Mouse (Mus musculus): Measurements from ENCODE around the gene Ibsp. TPM values are rescaled to one million over a fixed set of nuclear protein-coding genes. Genes with fewer than 3 reads are reported as not detected.

Gene Ibsp
- not detected in 2 replicates for polyA plus RNA-seq (2014; fragmentation: Nextera tagmentation; extraction: Ambion mirVana)

DNA sequence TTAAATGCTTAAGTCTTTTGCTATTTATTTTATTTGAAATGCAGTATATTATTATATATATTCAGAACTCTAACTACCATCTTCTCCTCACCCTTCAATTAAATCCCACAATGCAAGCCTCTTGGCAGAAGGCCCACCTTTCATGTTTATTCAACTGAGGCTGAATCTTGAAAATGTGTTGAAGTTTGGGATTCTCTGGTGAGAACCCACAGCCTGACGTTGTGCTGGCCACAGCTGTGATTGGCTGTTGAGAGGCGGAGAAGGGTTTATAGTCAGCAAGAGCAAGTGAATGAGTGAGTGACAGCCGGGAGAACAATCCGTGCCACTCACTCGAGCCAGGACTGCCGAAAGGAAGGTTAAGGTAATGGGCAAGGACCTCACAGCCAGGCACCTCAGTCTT lies at the start of gene Ibsp:
Gene Ibsp (plus strand): TSS at position 178 of the 400 bp plus-strand sequence.
- DNase-seq (ENCODE audit: low spot score) (no peak), ATAC-seq (ENCODE audit: insufficient read depth, low FRiP score, low TSS enrichment) (no peak)
- Histone ChIP-seq H3K9me3 (ENCODE audit: control insufficient read depth, low read length) (no peaks in the 10 kb centered on the region), H3K36me3 (ENCODE audit: control insufficient read depth, insufficient read depth, low read length) (no peaks in the 10 kb centered on the region), H3K4me3 (ENCODE audit: low read depth, low read length) (no peak within 1 kb of the TSS), H3K4me1 (ENCODE audit: control insufficient read depth, insufficient read depth, low read length) (no peaks in the 10 kb centered on the region), H3K27me3 (ENCODE audit: control insufficient read depth, insufficient read depth, low read length) (no peaks in the 10 kb centered on the region), H3K27ac (ENCODE audit: low read depth, low read length) (no peak within 1 kb of the TSS), H3K9ac (ENCODE audit: low read length) (no peak within 1 kb of the TSS), H3K4me2 (ENCODE audit: low read depth) (no peak within 1 kb of the TSS)
- 61% methylated on average over 6 of the region's 6 CpGs for WGBS

DNA sequence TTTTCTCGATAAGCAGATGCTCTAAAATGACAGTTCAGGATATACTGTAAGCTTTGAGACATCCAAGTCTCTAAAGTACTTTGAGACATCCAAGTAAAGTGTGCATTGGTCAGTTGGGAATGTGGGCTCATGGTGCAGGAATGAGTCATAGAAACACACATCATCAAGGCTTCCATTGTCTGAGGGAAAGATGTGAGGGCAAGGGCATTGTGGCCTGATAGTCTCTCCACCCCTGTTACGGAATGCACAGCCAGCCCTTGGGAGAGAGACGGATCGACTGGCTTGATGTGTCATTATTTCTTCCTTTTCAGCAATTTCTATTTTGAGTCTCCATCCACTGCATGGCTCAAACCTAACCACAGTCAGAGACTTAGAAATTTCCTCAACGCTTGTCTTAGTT lies 47.2 kb upstream of the Ibsp start:
- ATAC-seq (ENCODE audit: insufficient read depth, low FRiP score, low TSS enrichment) (no peak), DNase-seq (ENCODE audit: low spot score) (no peak)
- H3K27me3 ChIP-seq (ENCODE audit: control insufficient read depth, insufficient read depth, low read length) = no peaks in the 10 kb centered on the region
- H3K9ac ChIP-seq (ENCODE audit: low read length) = no peak overlapping the region
- no peak overlapping the region for H3K4me2 ChIP-seq (ENCODE audit: low read depth)
- no peaks in the 10 kb centered on the region for H3K36me3 ChIP-seq (ENCODE audit: control insufficient read depth, insufficient read depth, low read length)
- no peak overlapping the region for H3K27ac ChIP-seq (ENCODE audit: low read depth, low read length)
- H3K4me1 ChIP-seq (ENCODE audit: control insufficient read depth, insufficient read depth, low read length) = no peaks in the 10 kb centered on the region
- no peak overlapping the region for H3K4me3 ChIP-seq (ENCODE audit: low read depth, low read length)
- H3K9me3 ChIP-seq (ENCODE audit: control insufficient read depth, low read length) = no peaks in the 10 kb centered on the region
- WGBS = 82% methylated on average over 5 of the region's 5 CpGs

DNA sequence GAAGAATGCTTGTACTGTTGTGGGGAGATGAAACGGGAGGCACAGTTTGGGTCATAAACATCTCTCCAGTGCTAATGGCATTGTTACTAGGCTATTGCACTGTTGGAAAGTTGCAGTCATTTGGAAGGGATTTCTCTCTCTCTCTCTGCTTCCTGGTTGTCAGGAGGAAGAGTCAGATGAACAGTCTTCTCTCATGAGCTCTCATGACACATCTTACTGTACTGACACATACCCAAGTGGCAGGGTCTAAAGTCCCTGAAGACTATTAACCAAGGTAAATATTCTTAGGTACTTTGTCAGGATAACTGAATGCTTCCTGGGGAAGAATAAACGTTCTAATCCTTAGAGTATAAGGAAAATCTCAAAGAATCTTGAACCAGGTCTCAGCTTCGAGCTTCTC lies 42.4 kb upstream of the Ibsp start:
- H3K4me1 ChIP-seq (ENCODE audit: control insufficient read depth, insufficient read depth, low read length) = no peaks in the 10 kb centered on the region
- no peak overlapping the region for H3K9ac ChIP-seq (ENCODE audit: low read length)
- no peak overlapping the region for H3K4me2 ChIP-seq (ENCODE audit: low read depth)
- H3K36me3 ChIP-seq (ENCODE audit: control insufficient read depth, insufficient read depth, low read length) = no peaks in the 10 kb centered on the region
- DNase-seq (ENCODE audit: low spot score) = no peak
- no peak overlapping the region for H3K4me3 ChIP-seq (ENCODE audit: low read depth, low read length)
- WGBS = 56% methylated on average over 3 of the region's 3 CpGs
- H3K27ac ChIP-seq (ENCODE audit: low read depth, low read length) = no peak overlapping the region
- H3K9me3 ChIP-seq (ENCODE audit: control insufficient read depth, low read length) = no peaks in the 10 kb centered on the region
- ATAC-seq (ENCODE audit: insufficient read depth, low FRiP score, low TSS enrichment) = no peak
- H3K27me3 ChIP-seq (ENCODE audit: control insufficient read depth, insufficient read depth, low read length) = no peaks in the 10 kb centered on the region

DNA sequence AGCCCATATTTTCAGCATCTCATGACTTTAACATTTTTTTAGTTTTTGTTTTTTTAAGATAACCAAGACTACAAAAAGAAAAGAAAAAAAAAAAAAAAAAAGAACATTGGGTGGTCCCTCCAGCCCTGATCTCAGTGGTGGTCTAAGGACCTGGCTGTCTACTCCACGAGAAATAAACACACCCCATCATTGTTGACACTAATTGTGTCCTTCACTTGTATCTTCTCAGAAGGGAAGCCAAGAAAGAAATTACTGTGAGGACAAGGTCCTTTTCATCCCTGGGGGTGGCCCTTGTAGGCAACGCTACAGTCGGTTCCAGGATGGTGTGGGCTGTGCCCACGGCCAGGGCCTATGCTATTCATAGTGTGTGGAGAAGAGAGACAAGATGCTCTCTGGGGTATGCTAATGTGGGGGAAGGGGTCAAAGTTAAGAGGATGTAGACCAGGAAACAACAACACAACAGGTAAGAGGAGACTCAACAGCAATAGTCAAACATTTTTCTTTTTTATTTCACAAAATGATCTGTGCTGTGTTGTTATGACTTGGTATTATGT lies 37.0 kb upstream of the Ibsp start:
- 80% methylated on average over 4 of the region's 4 CpGs for WGBS
- H3K4me3 ChIP-seq (ENCODE audit: low read depth, low read length) = no peak overlapping the region
- H3K27me3 ChIP-seq (ENCODE audit: control insufficient read depth, insufficient read depth, low read length) = no peaks in the 10 kb centered on the region

DNA sequence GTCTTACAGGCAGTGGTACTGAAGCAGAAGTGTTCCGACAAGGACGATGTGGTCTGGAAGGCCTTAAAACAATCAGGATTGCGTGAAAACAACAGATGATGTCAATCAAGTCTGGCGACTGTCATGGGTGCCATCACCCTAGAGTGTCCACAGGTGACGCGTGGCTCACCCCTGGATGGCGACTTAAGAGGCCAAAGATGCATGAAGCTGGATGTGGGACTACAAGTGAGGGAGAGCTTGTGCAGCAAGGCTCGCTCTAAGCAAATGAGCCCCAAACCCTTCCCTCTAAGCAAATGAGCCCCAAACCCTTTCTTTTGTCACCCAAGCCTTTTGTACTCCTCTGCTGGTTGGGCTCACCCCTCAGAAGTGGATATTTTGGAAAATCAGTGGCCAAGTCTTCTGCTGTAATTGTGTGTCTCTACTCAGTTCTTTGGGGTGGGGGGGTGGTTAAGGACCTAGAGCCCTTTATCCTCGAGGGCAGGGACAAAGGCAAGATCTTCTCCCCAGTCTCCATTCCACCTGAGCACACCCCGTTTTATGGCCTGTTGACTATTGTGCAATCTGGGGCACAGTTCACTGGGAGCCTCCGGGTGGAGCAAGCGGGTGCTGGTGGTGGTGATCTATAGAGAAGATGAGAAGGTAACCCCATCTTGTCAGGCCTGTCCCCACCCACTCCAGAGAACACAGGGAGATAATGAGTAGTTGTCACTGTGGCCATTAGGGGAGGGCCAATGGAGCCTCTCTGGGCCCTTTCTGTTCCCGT lies 35.8 kb upstream of the Ibsp start:
- Histone ChIP-seq H3K36me3 (ENCODE audit: control insufficient read depth, insufficient read depth, low read length) (no peaks in the 10 kb centered on the region), H3K9ac (ENCODE audit: low read length) (no peak overlapping the region), H3K9me3 (ENCODE audit: control insufficient read depth, low read length) (no peaks in the 10 kb centered on the region), H3K27me3 (ENCODE audit: control insufficient read depth, insufficient read depth, low read length) (no peaks in the 10 kb centered on the region), H3K27ac (ENCODE audit: low read depth, low read length) (no peak overlapping the region), H3K4me3 (ENCODE audit: low read depth, low read length) (no peak overlapping the region), H3K4me2 (ENCODE audit: low read depth) (no peak overlapping the region), H3K4me1 (ENCODE audit: control insufficient read depth, insufficient read depth, low read length) (no peaks in the 10 kb centered on the region)
- ATAC-seq (ENCODE audit: insufficient read depth, low FRiP score, low TSS enrichment) = no peak
- no peak for DNase-seq (ENCODE audit: low spot score)
- WGBS = 84% methylated on average over 13 of the region's 13 CpGs

More for the DNA sequence above, 37.0 kb upstream of the Ibsp start:
- no peak overlapping the region for H3K9ac ChIP-seq (ENCODE audit: low read length)
- H3K36me3 ChIP-seq (ENCODE audit: control insufficient read depth, insufficient read depth, low read length) = no peaks in the 10 kb centered on the region
- H3K4me1 ChIP-seq (ENCODE audit: control insufficient read depth, insufficient read depth, low read length) = no peaks in the 10 kb centered on the region
- no peak overlapping the region for H3K27ac ChIP-seq (ENCODE audit: low read depth, low read length)
- DNase-seq (ENCODE audit: low spot score) (no peak), ATAC-seq (ENCODE audit: insufficient read depth, low FRiP score, low TSS enrichment) (no peak)
- no peak overlapping the region for H3K4me2 ChIP-seq (ENCODE audit: low read depth)
- no peaks in the 10 kb centered on the region for H3K9me3 ChIP-seq (ENCODE audit: control insufficient read depth, low read length)

DNA sequence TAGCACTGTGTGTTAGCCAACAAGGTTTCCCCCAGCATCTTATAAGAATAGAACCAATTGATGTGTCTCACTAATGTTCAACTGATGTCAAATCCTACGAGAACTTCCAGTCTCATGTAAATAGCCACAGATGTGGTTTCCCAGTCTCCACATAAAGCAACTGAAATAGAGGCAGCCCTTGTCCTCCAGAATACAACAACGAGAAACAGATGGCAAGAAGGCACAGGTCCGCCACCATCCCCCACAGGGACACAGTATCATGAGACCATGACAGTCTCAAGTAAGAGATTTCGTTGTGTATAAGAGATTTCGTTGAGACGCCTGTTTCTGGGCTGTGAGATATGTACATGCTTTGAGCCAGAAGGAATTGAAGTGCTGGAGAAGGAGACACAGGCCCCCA lies 4.8 kb upstream of the Ibsp start:
- 80% methylated on average over 6 of the region's 6 CpGs for WGBS
- Histone ChIP-seq H3K36me3 (ENCODE audit: control insufficient read depth, insufficient read depth, low read length) (no peaks in the 10 kb centered on the region), H3K27ac (ENCODE audit: low read depth, low read length) (no peak overlapping the region), H3K4me2 (ENCODE audit: low read depth) (no peak overlapping the region), H3K27me3 (ENCODE audit: control insufficient read depth, insufficient read depth, low read length) (no peaks in the 10 kb centered on the region), H3K9ac (ENCODE audit: low read length) (no peak overlapping the region), H3K9me3 (ENCODE audit: control insufficient read depth, low read length) (no peaks in the 10 kb centered on the region), H3K4me1 (ENCODE audit: control insufficient read depth, insufficient read depth, low read length) (no peaks in the 10 kb centered on the region), H3K4me3 (ENCODE audit: low read depth, low read length) (no peak overlapping the region)
- no peak for DNase-seq (ENCODE audit: low spot score)
- ATAC-seq (ENCODE audit: insufficient read depth, low FRiP score, low TSS enrichment) = no peak

DNA sequence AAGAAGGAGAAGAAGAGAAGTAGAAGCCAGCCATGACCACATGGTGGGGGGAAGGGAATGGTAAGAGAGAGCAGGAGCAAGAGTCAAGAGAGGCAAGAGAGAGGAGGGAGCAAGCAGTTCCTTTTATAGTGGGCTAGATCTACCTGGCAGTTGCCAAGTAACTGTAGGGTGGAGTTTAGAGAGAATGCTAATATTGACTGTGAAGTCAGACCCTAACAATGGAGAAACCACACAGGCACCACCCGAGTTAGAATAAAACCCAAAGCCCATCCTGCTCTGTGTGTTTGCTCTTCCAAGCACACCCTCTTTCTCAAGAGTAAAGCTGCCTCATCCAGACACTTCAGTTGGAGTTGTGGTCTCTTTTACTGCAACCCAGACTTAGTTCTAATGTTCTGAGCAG lies 15.1 kb downstream of the Ibsp start:
- no peak overlapping the region for H3K4me2 ChIP-seq (ENCODE audit: low read depth)
- WGBS = 65% methylated on average over 1 of the region's 1 CpGs
- H3K9me3 ChIP-seq (ENCODE audit: control insufficient read depth, low read length) = no peaks in the 10 kb centered on the region
- H3K4me1 ChIP-seq (ENCODE audit: control insufficient read depth, insufficient read depth, low read length) = no peaks in the 10 kb centered on the region
- H3K9ac ChIP-seq (ENCODE audit: low read length) = no peak overlapping the region
- ATAC-seq (ENCODE audit: insufficient read depth, low FRiP score, low TSS enrichment) = no peak
- H3K36me3 ChIP-seq (ENCODE audit: control insufficient read depth, insufficient read depth, low read length) = no peaks in the 10 kb centered on the region
- H3K4me3 ChIP-seq (ENCODE audit: low read depth, low read length) = no peak overlapping the region
- DNase-seq (ENCODE audit: low spot score) = no peak
- no peak overlapping the region for H3K27ac ChIP-seq (ENCODE audit: low read depth, low read length)
- no peaks in the 10 kb centered on the region for H3K27me3 ChIP-seq (ENCODE audit: control insufficient read depth, insufficient read depth, low read length)

DNA sequence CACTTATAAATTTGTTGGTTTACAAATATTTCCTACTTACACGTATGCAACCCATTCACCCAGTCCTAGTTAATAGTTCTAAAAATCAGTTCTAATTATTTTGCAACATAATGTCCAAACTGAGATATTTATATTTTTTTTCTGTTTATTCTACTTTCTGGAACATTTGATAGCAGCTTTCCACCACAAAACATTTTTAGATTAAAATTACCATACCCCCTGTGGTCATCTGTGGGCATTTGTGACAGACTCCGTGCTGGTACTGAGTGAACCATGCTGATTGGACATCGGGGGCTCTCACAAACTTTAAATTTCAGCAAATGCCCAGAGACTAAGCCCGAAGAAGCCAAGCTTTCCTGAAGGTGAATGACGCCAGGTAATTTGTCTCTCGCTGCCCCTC lies 26.1 kb downstream of the Ibsp start, which contains the start of gene Mepe:
Gene Mepe (plus strand): TSS at position 301 of the 400 bp plus-strand sequence.
- DNase-seq (ENCODE audit: low spot score) (no peak), ATAC-seq (ENCODE audit: insufficient read depth, low FRiP score, low TSS enrichment) (no peak)

DNA sequence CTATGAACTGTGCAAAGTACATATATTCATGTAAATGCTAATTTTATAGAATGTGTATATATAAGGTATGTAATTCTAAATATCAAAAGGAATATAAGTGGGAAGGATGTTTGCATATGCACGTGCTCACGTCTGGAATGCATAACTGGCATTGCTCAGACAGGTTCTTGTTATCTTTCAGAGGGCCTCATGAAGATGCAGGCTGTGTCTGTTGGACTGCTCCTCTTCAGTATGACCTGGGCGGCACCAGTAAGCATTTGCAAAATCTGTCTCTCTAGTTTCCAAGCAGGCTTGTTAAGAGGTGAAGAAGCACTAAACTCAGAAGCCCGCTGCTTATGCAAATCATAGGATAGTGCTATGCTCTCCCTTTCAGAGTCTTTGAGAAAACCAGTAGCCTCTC lies 27.9 kb downstream of the Ibsp start:
- H3K9me3 ChIP-seq (ENCODE audit: control insufficient read depth, low read length) = no peaks in the 10 kb centered on the region
- no peak overlapping the region for H3K4me2 ChIP-seq (ENCODE audit: low read depth)
- 78% methylated on average over 4 of the region's 4 CpGs for WGBS
- no peaks in the 10 kb centered on the region for H3K36me3 ChIP-seq (ENCODE audit: control insufficient read depth, insufficient read depth, low read length)
- no peak for DNase-seq (ENCODE audit: low spot score)
- no peak for ATAC-seq (ENCODE audit: insufficient read depth, low FRiP score, low TSS enrichment)
- no peak overlapping the region for H3K27ac ChIP-seq (ENCODE audit: low read depth, low read length)
- no peak overlapping the region for H3K4me3 ChIP-seq (ENCODE audit: low read depth, low read length)
- H3K4me1 ChIP-seq (ENCODE audit: control insufficient read depth, insufficient read depth, low read length) = no peaks in the 10 kb centered on the region
- H3K9ac ChIP-seq (ENCODE audit: low read length) = no peak overlapping the region
- no peaks in the 10 kb centered on the region for H3K27me3 ChIP-seq (ENCODE audit: control insufficient read depth, insufficient read depth, low read length)

More for the DNA sequence above, 26.1 kb downstream of the Ibsp start, which contains the start of gene Mepe:
- no peaks in the 10 kb centered on the region for H3K36me3 ChIP-seq (ENCODE audit: control insufficient read depth, insufficient read depth, low read length)
- no peak within 1 kb of the TSS for H3K9ac ChIP-seq (ENCODE audit: low read length)
- H3K9me3 ChIP-seq (ENCODE audit: control insufficient read depth, low read length) = no peaks in the 10 kb centered on the region
- H3K4me1 ChIP-seq (ENCODE audit: control insufficient read depth, insufficient read depth, low read length) = no peaks in the 10 kb centered on the region
- H3K4me3 ChIP-seq (ENCODE audit: low read depth, low read length) = no peak within 1 kb of the TSS
- H3K27me3 ChIP-seq (ENCODE audit: control insufficient read depth, insufficient read depth, low read length) = no peaks in the 10 kb centered on the region
- H3K4me2 ChIP-seq (ENCODE audit: low read depth) = no peak within 1 kb of the TSS
- H3K27ac ChIP-seq (ENCODE audit: low read depth, low read length) = no peak within 1 kb of the TSS
- 91% methylated on average over 6 of the region's 6 CpGs for WGBS

Measured in neural tube, embryonic 11.5 days (tissue).